Mouse (Mus musculus) naive thymus-derived CD4-positive, alpha-beta T cell, adult 5 months (primary cell): Measurements from ENCODE around the gene Vmn2r94. TPM values are rescaled to one million over a fixed set of nuclear protein-coding genes. Genes with fewer than 3 reads are reported as not detected.

Source experiments
- polyA plus RNA-seq: library from polyadenylated mRNA; unstranded; fragments of 100-300 nt; shearing (Covaris generic); gene quantifications from one replicate; pipeline ENCODE4 v1.2.1, GENCODE M21; 2017

Vmn2r94 gene
- polyA plus RNA-seq, result 0.10 TPM

DNA sequence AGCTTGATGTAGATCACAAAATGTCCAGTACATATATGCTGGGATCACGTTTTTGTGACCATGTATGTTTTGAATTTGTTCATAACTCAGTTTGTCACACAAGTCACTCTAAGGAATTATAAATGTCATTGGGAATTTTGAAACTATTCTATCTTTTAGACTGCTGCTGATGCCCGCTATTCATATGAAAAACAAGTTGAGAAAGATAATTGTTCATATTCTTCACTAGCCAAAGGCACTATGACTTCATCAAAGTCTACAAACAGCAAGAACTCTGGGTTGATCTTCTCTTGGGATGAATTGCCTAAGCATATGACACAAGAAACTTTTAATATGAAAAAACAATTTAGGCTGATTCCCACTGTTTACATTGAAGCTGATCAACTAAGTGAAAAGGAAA lies at the start of gene Vmn2r94:
TSS of gene Vmn2r94 (minus strand) at position 101 of the 400 bp plus-strand sequence.

DNA sequence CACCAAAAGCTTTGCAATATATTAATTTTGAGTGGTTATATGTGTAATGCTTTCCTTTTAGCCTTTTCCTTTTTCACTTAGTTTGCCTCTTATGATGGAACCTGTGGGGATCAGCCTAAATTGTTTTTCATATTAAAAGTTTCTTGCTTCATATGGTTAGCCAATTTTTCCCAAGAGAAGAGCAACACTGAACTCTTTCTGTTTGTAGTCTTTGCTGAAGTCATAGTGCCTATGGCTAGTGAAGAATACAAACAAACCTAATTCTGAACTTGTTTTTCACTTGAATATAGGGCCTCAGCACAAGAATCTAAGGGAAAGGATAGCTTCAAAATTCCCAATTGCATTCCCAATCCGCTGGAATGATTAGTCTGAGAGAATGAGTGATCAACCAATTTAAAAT lies 20.2 kb upstream of the Vmn2r94 start, which contains the start of gene Vmn2r93:
TSS of gene Vmn2r93 (plus strand) at position 301 of the 400 bp plus-strand sequence.

Other genes starting within 250 kb of the Vmn2r94 start
- gene Vmn2r124, start 228.3 kb downstream of the Vmn2r94 start, polyA plus RNA-seq, result not detected
- gene Vmn2r91, start 192.7 kb downstream of the Vmn2r94 start, polyA plus RNA-seq, result not detected
- gene Vmn2r92, start 125.9 kb downstream of the Vmn2r94 start, polyA plus RNA-seq, result 0.06 TPM
- 0.05 TPM for gene Vmn2r93, start 20.3 kb upstream of the Vmn2r94 start, polyA plus RNA-seq
- 0.09 TPM for gene Vmn2r95, start 146.3 kb upstream of the Vmn2r94 start, polyA plus RNA-seq